Mouse (Mus musculus) intestine, embryonic 15.5 days (tissue): ENCODE data around the gene Gas8. TPM values are rescaled to one million over a fixed set of nuclear protein-coding genes. Genes with fewer than 3 reads are reported as not detected.
"Not testable (repeated sequence)": the region's sequence is repeated elsewhere in the genome, so short reads cannot be mapped to it uniquely, and the experiment has no call there.

Experiments used
- ATAC-seq: fragments of 200-750 bp; cut with Nextera tagmentation; 2 replicates; pipeline ENCODE4 v1.8.0; 2017; ENCODE audit warnings: moderate TSS enrichment, moderate library complexity
- H3K27ac ChIP-seq: fragments of 300-500 bp; sonication (generic); 2 replicates; pipeline ENCODE4 v1.5.1; 2015; ENCODE audit warnings: mild to moderate bottlenecking, inconsistent platforms
- H3K27me3 ChIP-seq: fragments of 300-500 bp; sonication (generic); replicated peaks from 2 replicates; pipeline ENCODE4 v1.6.1; 2015; ENCODE audit warnings: inconsistent platforms
- H3K36me3 ChIP-seq: fragments of 300-500 bp; sonication (generic); 2 replicates; pipeline ENCODE4 v1.6.1; 2015; ENCODE audit warnings: inconsistent platforms
- H3K4me1 ChIP-seq: fragments of 300-500 bp; sonication (generic); replicated peaks from 2 replicates; pipeline ENCODE4 v1.6.1; 2015; ENCODE audit warnings: inconsistent platforms
- H3K4me2 ChIP-seq: fragments of 300-500 bp; sonication (generic); replicated peaks from 2 replicates; pipeline ENCODE4 v1.6.1; 2015; ENCODE audit warnings: mild to moderate bottlenecking, inconsistent platforms
- H3K4me3 ChIP-seq: fragments of 300-500 bp; sonication (generic); replicated peaks from 2 replicates; pipeline ENCODE4 v1.5.1; 2015; ENCODE audit warnings: inconsistent platforms
- H3K9ac ChIP-seq: fragments of 300-500 bp; sonication (generic); 2 replicates; pipeline ENCODE4 v1.6.1; 2015; ENCODE audit warnings: inconsistent platforms
- H3K9me3 ChIP-seq: fragments of 300-500 bp; sonication (generic); 2 replicates; pipeline ENCODE4 v1.6.1; 2016; ENCODE audit warnings: inconsistent platforms
- WGBS: fragments of 180-500 bp; shearing (Covaris S2); methylation state at CpG from one replicate; pipeline ENCODE4 v1.1.7; 2015; 5-methylcytosine and 5-hydroxymethylcytosine counted together
- polyA plus RNA-seq: library from polyadenylated mRNA; unstranded; fragments of >200 nt; fragmentation: Nextera tagmentation; extraction: Ambion mirVana; gene quantifications from 2 replicates; pipeline ENCODE4 v1.2.1, GENCODE M21; 2015

Gene Gas8
- polyA plus RNA-seq, 1 experiment from 2014 or later = 20.3 TPM

GRCm38 (mm10) chr8:123518172-123518571, 462 bp upstream of the Gas8 start:
- H3K27me3 ChIP-seq = peaks cover 34% of the 10 kb centered on the region
- H3K4me2 ChIP-seq = peak overlapping the region; percentile 83
- H3K9me3 ChIP-seq = no peaks in the 10 kb centered on the region
- H3K36me3 ChIP-seq = peaks cover 5% of the 10 kb centered on the region; the same call in 1 of the 2 replicates
- H3K4me3 ChIP-seq = peak overlapping the region; percentile 79
- ATAC-seq = no peak
- no peak overlapping the region for H3K27ac ChIP-seq
- H3K4me1 ChIP-seq = peaks cover 20% of the 10 kb centered on the region
- no peak overlapping the region for H3K9ac ChIP-seq
- WGBS = 33% methylated on average over 10 of the region's 10 CpGs

GRCm38 (mm10) chr8:123520048-123520447, 1.4 kb downstream of the Gas8 start:
- peaks cover 19% of the 10 kb centered on the region for H3K36me3 ChIP-seq
- not testable (repeated sequence) for H3K9me3 ChIP-seq, H3K27ac ChIP-seq, H3K4me2 ChIP-seq, H3K9ac ChIP-seq, H3K4me3 ChIP-seq, ATAC-seq
- H3K27me3 ChIP-seq = peaks cover 17% of the 10 kb centered on the region
- peaks cover 12% of the 10 kb centered on the region for H3K4me1 ChIP-seq
- 97% methylated on average over 1 of the region's 1 CpGs for WGBS

GRCm38 (mm10) chr8:123527720-123528489, 9.3 kb downstream of the Gas8 start:
- H3K36me3 ChIP-seq = peaks cover 61% of the 10 kb centered on the region
- no peak overlapping the region for H3K4me2 ChIP-seq
- no peaks in the 10 kb centered on the region for H3K9me3 ChIP-seq
- no peaks in the 10 kb centered on the region for H3K27me3 ChIP-seq
- no peak overlapping the region for H3K4me3 ChIP-seq
- 88% methylated on average over 25 of the region's 25 CpGs for WGBS
- H3K27ac ChIP-seq = no peak overlapping the region
- H3K4me1 ChIP-seq = no peaks in the 10 kb centered on the region
- no peak for ATAC-seq
- no peak overlapping the region for H3K9ac ChIP-seq

GRCm38 (mm10) chr8:123536242-123536989, 17.8 kb downstream of the Gas8 start:
- H3K36me3 ChIP-seq = peaks cover 35% of the 10 kb centered on the region
- H3K4me1 ChIP-seq = no peaks in the 10 kb centered on the region
- 83% methylated on average over 9 of the region's 9 CpGs for WGBS
- no peak overlapping the region for H3K9ac ChIP-seq
- no peak overlapping the region for H3K4me2 ChIP-seq
- 0 out of 2 replicates have a peak, but pooled peaks have one; percentile 4 for ATAC-seq
- no peaks in the 10 kb centered on the region for H3K9me3 ChIP-seq
- H3K27ac ChIP-seq = no peak overlapping the region
- 0 out of 2 replicates have a peak, but pooled peaks cover 4% of the 10 kb centered on the region for H3K27me3 ChIP-seq
- H3K4me3 ChIP-seq = no peak overlapping the region

GRCm38 (mm10) chr8:123536990-123537380, 18.4 kb downstream of the Gas8 start:
- WGBS = 30% methylated on average over 6 of the region's 10 CpGs
- Histone ChIP-seq H3K27ac (no peak overlapping the region), H3K9me3 (no peaks in the 10 kb centered on the region), H3K36me3 (peaks cover 32% of the 10 kb centered on the region), H3K27me3 (0 out of 2 replicates have a peak, but pooled peaks cover 4% of the 10 kb centered on the region), H3K4me1 (no peaks in the 10 kb centered on the region), H3K4me2 (no peak overlapping the region), H3K4me3 (no peak overlapping the region), H3K9ac (no peak overlapping the region)
- peak; percentile 31; the same call in 1 of the 2 replicates for ATAC-seq

- not testable (repeated sequence) for ATAC-seq, H3K4me2 ChIP-seq, H3K27me3 ChIP-seq, H3K4me3 ChIP-seq, H3K4me1 ChIP-seq, H3K9me3 ChIP-seq, H3K9ac ChIP-seq, H3K27ac ChIP-seq
- H3K36me3 ChIP-seq = peaks cover 27% of the 10 kb centered on the region
- 72% methylated on average over 7 of the region's 14 CpGs for WGBS
These were observed 19.0 kb downstream of the Gas8 start for GRCm38 (mm10) chr8:123537641-123538040.

- H3K9ac ChIP-seq, ATAC-seq, H3K4me1 ChIP-seq, H3K9me3 ChIP-seq, H3K27ac ChIP-seq, H3K27me3 ChIP-seq, H3K4me3 ChIP-seq, H3K4me2 ChIP-seq, H3K36me3 ChIP-seq: not testable (repeated sequence)
- no CpG with 5 or more reads among the region's 45 CpGs for WGBS
These were observed 45.6 kb downstream of the Gas8 start for GRCm38 (mm10) chr8:123564221-123564620.

- not testable (repeated sequence) for H3K9me3 ChIP-seq, H3K4me3 ChIP-seq, H3K4me2 ChIP-seq, ATAC-seq, H3K27me3 ChIP-seq, H3K4me1 ChIP-seq, H3K9ac ChIP-seq, H3K36me3 ChIP-seq, H3K27ac ChIP-seq
- 71% methylated on average over 1 of the region's 10 CpGs for WGBS
These were observed 56.8 kb downstream of the Gas8 start for GRCm38 (mm10) chr8:123575386-123575785.

Other genes with a start within 250 kb of the Gas8 start
- 19.5 and 21.8 TPM in 2 replicates for gene Fanca, start 200.3 kb upstream of the Gas8 start, polyA plus RNA-seq
- 3.9 and 4.4 TPM in 2 replicates for gene Spire2, start 186.1 kb upstream of the Gas8 start, polyA plus RNA-seq
- 147 and 170 TPM in 2 replicates for gene Tcf25, start 145.1 kb upstream of the Gas8 start, polyA plus RNA-seq
- 0.04 TPM in 1 of 2 replicates, not detected in the other for gene Mc1r, start 111.7 kb upstream of the Gas8 start, polyA plus RNA-seq
- 59.1 and 63.8 TPM in 2 replicates for gene Tubb3, start 107.4 kb upstream of the Gas8 start, polyA plus RNA-seq
- gene Def8, start 95.3 kb upstream of the Gas8 start, polyA plus RNA-seq = 26.0 and 26.4 TPM in 2 replicates
- gene Afg3l1, start 40.9 kb upstream of the Gas8 start, polyA plus RNA-seq = 43.4 and 51.2 TPM in 2 replicates
- 2.6 and 2.7 TPM in 2 replicates for gene Dbndd1, start 3.4 kb upstream of the Gas8 start, polyA plus RNA-seq
- gene Rhou, start 135.1 kb downstream of the Gas8 start, polyA plus RNA-seq = 6.4 and 7.6 TPM in 2 replicates